Mouse (Mus musculus): ENCODE data around the gene Ltbp4. TPM values are rescaled to one million over a fixed set of nuclear protein-coding genes. Genes with fewer than 3 reads are reported as not detected.

Gene Ltbp4
- polyA plus RNA-seq, 1 experiment = 164 TPM

GRCm38 (mm10) chr7:27273739-27274351 lies 63.6 kb downstream of the Ltbp4 start:
- H3K27me3 ChIP-seq (ENCODE audit: control insufficient read depth, insufficient read depth, low read length) = no peaks in the 10 kb centered on the region

GRCm38 (mm10) chr7:27271423-27271822 lies 66.1 kb downstream of the Ltbp4 start:
- Histone ChIP-seq H3K27ac (ENCODE audit: insufficient read depth, low read length) (no peak overlapping the region), H3K4me3 (ENCODE audit: extremely low read depth, insufficient read depth, insufficient read length) (no peak overlapping the region), H3K36me3 (ENCODE audit: control insufficient read depth, insufficient read depth, low read length) (no peaks in the 10 kb centered on the region), H3K4me1 (ENCODE audit: control insufficient read depth, insufficient read depth, insufficient read length) (no peaks in the 10 kb centered on the region), H3K27me3 (ENCODE audit: control insufficient read depth, insufficient read depth, low read length) (no peaks in the 10 kb centered on the region)
- 90% methylated on average over 8 of the region's 8 CpGs for WGBS
- TF ChIP-seq CTCF (IDR thresholded peaks at IDR 0.05; ENCODE audit: extremely low read depth, insufficient read depth, insufficient read length, insufficient replicate concordance) = no peak
- TF ChIP-seq POLR2A (IDR thresholded peaks at IDR 0.05; ENCODE audit: low read depth, low read length) = no peak
- no peak for DNase-seq (ENCODE audit: low read depth in 1 of 2, low spot score in 2 of 2)

More at GRCm38 (mm10) chr7:27273739-27274351, 63.6 kb downstream of the Ltbp4 start:
- Histone ChIP-seq H3K36me3 (ENCODE audit: control insufficient read depth, insufficient read depth, low read length) (no peaks in the 10 kb centered on the region), H3K4me3 (ENCODE audit: extremely low read depth, insufficient read depth, insufficient read length) (no peak overlapping the region; the same call in 1 of the 2 replicates), H3K4me1 (ENCODE audit: control insufficient read depth, insufficient read depth, insufficient read length) (no peaks in the 10 kb centered on the region), H3K27ac (ENCODE audit: insufficient read depth, low read length) (no peak overlapping the region)
- 77% methylated on average over 32 of the region's 32 CpGs for WGBS
- no peak for DNase-seq (ENCODE audit: low read depth in 1 of 2, low spot score in 2 of 2)
- TF ChIP-seq POLR2A (IDR thresholded peaks at IDR 0.05; ENCODE audit: low read depth, low read length) = no peak
- TF ChIP-seq CTCF (IDR thresholded peaks at IDR 0.05; ENCODE audit: extremely low read depth, insufficient read depth, insufficient read length, insufficient replicate concordance) = no peak

- WGBS = 90% methylated on average over 20 of the region's 20 CpGs
- Histone ChIP-seq H3K27me3 (ENCODE audit: control insufficient read depth, insufficient read depth, low read length) (no peaks in the 10 kb centered on the region), H3K4me1 (ENCODE audit: control insufficient read depth, insufficient read depth, insufficient read length) (no peaks in the 10 kb centered on the region), H3K27ac (ENCODE audit: insufficient read depth, low read length) (no peak overlapping the region), H3K36me3 (ENCODE audit: control insufficient read depth, insufficient read depth, low read length) (no peaks in the 10 kb centered on the region), H3K4me3 (ENCODE audit: extremely low read depth, insufficient read depth, insufficient read length) (no peak overlapping the region)
- TF ChIP-seq POLR2A (IDR thresholded peaks at IDR 0.05; ENCODE audit: low read depth, low read length) (no peak), CTCF (IDR thresholded peaks at IDR 0.05; ENCODE audit: extremely low read depth, insufficient read depth, insufficient read length, insufficient replicate concordance) (no peak)
- DNase-seq (ENCODE audit: low read depth in 1 of 2, low spot score in 2 of 2) = no peak
Measured at GRCm38 (mm10) chr7:27266515-27267128, 70.9 kb downstream of the Ltbp4 start.

GRCm38 (mm10) chr7:27264761-27265160 lies 72.7 kb downstream of the Ltbp4 start:
- Histone ChIP-seq H3K27ac (ENCODE audit: insufficient read depth, low read length) (no peak overlapping the region), H3K4me1 (ENCODE audit: control insufficient read depth, insufficient read depth, insufficient read length) (no peaks in the 10 kb centered on the region), H3K36me3 (ENCODE audit: control insufficient read depth, insufficient read depth, low read length) (no peaks in the 10 kb centered on the region), H3K27me3 (ENCODE audit: control insufficient read depth, insufficient read depth, low read length) (no peaks in the 10 kb centered on the region), H3K4me3 (ENCODE audit: extremely low read depth, insufficient read depth, insufficient read length) (no peak overlapping the region)
- no peak for DNase-seq (ENCODE audit: low read depth in 1 of 2, low spot score in 2 of 2)
- no peak for TF ChIP-seq CTCF (IDR thresholded peaks at IDR 0.05; ENCODE audit: extremely low read depth, insufficient read depth, insufficient read length, insufficient replicate concordance)
- TF ChIP-seq POLR2A (IDR thresholded peaks at IDR 0.05; ENCODE audit: low read depth, low read length) = no peak
- 94% methylated on average over 12 of the region's 12 CpGs for WGBS

GRCm38 (mm10) chr7:27261888-27262287 lies 75.6 kb downstream of the Ltbp4 start:
- 88% methylated on average over 6 of the region's 6 CpGs for WGBS
- no peak overlapping the region for H3K4me3 ChIP-seq (ENCODE audit: extremely low read depth, insufficient read depth, insufficient read length)

GRCm38 (mm10) chr7:27260856-27261255 lies 76.6 kb downstream of the Ltbp4 start:
- Histone ChIP-seq H3K36me3 (ENCODE audit: control insufficient read depth, insufficient read depth, low read length) (no peaks in the 10 kb centered on the region), H3K27me3 (ENCODE audit: control insufficient read depth, insufficient read depth, low read length) (no peaks in the 10 kb centered on the region), H3K27ac (ENCODE audit: insufficient read depth, low read length) (no peak overlapping the region), H3K4me1 (ENCODE audit: control insufficient read depth, insufficient read depth, insufficient read length) (peaks cover 5% of the 10 kb centered on the region; the same call in 1 of the 2 replicates), H3K4me3 (ENCODE audit: extremely low read depth, insufficient read depth, insufficient read length) (no peak overlapping the region)
- 80% methylated on average over 7 of the region's 7 CpGs for WGBS
- no peak for DNase-seq (ENCODE audit: low read depth in 1 of 2, low spot score in 2 of 2)
- TF ChIP-seq CTCF (IDR thresholded peaks at IDR 0.05; ENCODE audit: extremely low read depth, insufficient read depth, insufficient read length, insufficient replicate concordance) (no peak), POLR2A (IDR thresholded peaks at IDR 0.05; ENCODE audit: low read depth, low read length) (no peak)

More at GRCm38 (mm10) chr7:27261888-27262287, 75.6 kb downstream of the Ltbp4 start:
- no peak for DNase-seq (ENCODE audit: low read depth in 1 of 2, low spot score in 2 of 2)
- Histone ChIP-seq H3K27me3 (ENCODE audit: control insufficient read depth, insufficient read depth, low read length) (no peaks in the 10 kb centered on the region), H3K4me1 (ENCODE audit: control insufficient read depth, insufficient read depth, insufficient read length) (peaks cover 5% of the 10 kb centered on the region; the same call in 1 of the 2 replicates), H3K27ac (ENCODE audit: insufficient read depth, low read length) (no peak overlapping the region), H3K36me3 (ENCODE audit: control insufficient read depth, insufficient read depth, low read length) (no peaks in the 10 kb centered on the region)
- TF ChIP-seq CTCF (IDR thresholded peaks at IDR 0.05; ENCODE audit: extremely low read depth, insufficient read depth, insufficient read length, insufficient replicate concordance) (no peak), POLR2A (IDR thresholded peaks at IDR 0.05; ENCODE audit: low read depth, low read length) (no peak)

- no peaks in the 10 kb centered on the region for H3K36me3 ChIP-seq (ENCODE audit: control insufficient read depth, insufficient read depth, low read length)
- TF ChIP-seq CTCF (IDR thresholded peaks at IDR 0.05; ENCODE audit: extremely low read depth, insufficient read depth, insufficient read length, insufficient replicate concordance) = no peak
- no peak for TF ChIP-seq POLR2A (IDR thresholded peaks at IDR 0.05; ENCODE audit: low read depth, low read length)
- no peak overlapping the region for H3K27ac ChIP-seq (ENCODE audit: insufficient read depth, low read length)
- H3K4me3 ChIP-seq (ENCODE audit: extremely low read depth, insufficient read depth, insufficient read length) = no peak overlapping the region
- no peak for DNase-seq (ENCODE audit: low read depth in 1 of 2, low spot score in 2 of 2)
- H3K27me3 ChIP-seq (ENCODE audit: control insufficient read depth, insufficient read depth, low read length) = no peaks in the 10 kb centered on the region
- H3K4me1 ChIP-seq (ENCODE audit: control insufficient read depth, insufficient read depth, insufficient read length) = peaks cover 5% of the 10 kb centered on the region; the same call in 1 of the 2 replicates
- 20% methylated on average over 5 of the region's 5 CpGs for WGBS
Measured at GRCm38 (mm10) chr7:27259771-27260170, 77.7 kb downstream of the Ltbp4 start.

Measured in spleen, adult 2 months (tissue).